Mouse (Mus musculus) stomach, embryonic 14.5 days (tissue): ENCODE data around the gene 4933427D14Rik. TPM values are rescaled to one million over a fixed set of nuclear protein-coding genes. Genes with fewer than 3 reads are reported as not detected.
A peak's percentile ranks its signal among the peaks of the same experiment; 100 is the strongest.

ENCODE experiments used
- ATAC-seq: fragments of 200-750 bp; cut with Nextera tagmentation; 2 replicates; pipeline ENCODE4 v1.8.0; 2017; ENCODE audit warnings: low read depth, moderate TSS enrichment; ENCODE audit not compliant: insufficient number of reproducible peaks, insufficient read depth, low FRiP score
- H3K27ac ChIP-seq: fragments of 300-500 bp; sonication (generic); 2 replicates; pipeline ENCODE4 v1.5.1; 2014; ENCODE audit warnings: mild to moderate bottlenecking, low read length, moderate library complexity, mixed read lengths
- H3K27me3 ChIP-seq: fragments of 300-500 bp; sonication (generic); 2 replicates; pipeline ENCODE4 v1.6.1; 2014; ENCODE audit warnings: low read length, control low read depth, mixed read lengths; ENCODE audit not compliant: control insufficient read depth, insufficient read depth
- H3K36me3 ChIP-seq: fragments of 300-500 bp; sonication (generic); 2 replicates; pipeline ENCODE4 v1.6.1; 2014; ENCODE audit warnings: mild to moderate bottlenecking, control low read depth, low read length, moderate library complexity, mixed read lengths; ENCODE audit not compliant: control insufficient read depth, insufficient read depth
- H3K4me1 ChIP-seq: fragments of 300-500 bp; sonication (generic); 2 replicates; pipeline ENCODE4 v1.6.1; 2014; ENCODE audit warnings: low read length, control low read depth, mixed read lengths; ENCODE audit not compliant: control insufficient read depth, insufficient read depth
- H3K4me2 ChIP-seq: fragments of 300-500 bp; sonication (generic); replicated peaks from 2 replicates; pipeline ENCODE4 v1.6.1; 2014; ENCODE audit warnings: low read depth, low read length, control low read depth
- H3K4me3 ChIP-seq: fragments of 300-500 bp; sonication (generic); 2 replicates; pipeline ENCODE4 v1.5.1; 2014; ENCODE audit warnings: low read depth, low read length, control low read depth
- H3K9ac ChIP-seq: fragments of 300-500 bp; sonication (generic); replicated peaks from 2 replicates; pipeline ENCODE4 v1.6.1; 2014; ENCODE audit warnings: low read depth, mild to moderate bottlenecking, control low read depth, low read length, moderate library complexity, mixed read lengths
- H3K9me3 ChIP-seq: fragments of 300-500 bp; sonication (generic); 2 replicates; pipeline ENCODE4 v1.6.1; 2016; ENCODE audit warnings: low read depth, low read length, control low read depth; ENCODE audit not compliant: control insufficient read depth
- WGBS: fragments of 180-500 bp; shearing (Covaris S2); extraction: QIAGEN DNeasy Blood & Tissue Kit; methylation state at CpG from one replicate; pipeline ENCODE4 v1.1.7; 2014; 5-methylcytosine and 5-hydroxymethylcytosine counted together
- polyA plus RNA-seq: library from polyadenylated mRNA; unstranded; fragments of >200 nt; fragmentation: Nextera tagmentation; extraction: Ambion mirVana; gene quantifications from 2 replicates; pipeline ENCODE4 v1.2.1, GENCODE M21; 2014

Gene 4933427D14Rik
- polyA plus RNA-seq, 1 experiment from 2014 or later: 13.5 TPM

DNA sequence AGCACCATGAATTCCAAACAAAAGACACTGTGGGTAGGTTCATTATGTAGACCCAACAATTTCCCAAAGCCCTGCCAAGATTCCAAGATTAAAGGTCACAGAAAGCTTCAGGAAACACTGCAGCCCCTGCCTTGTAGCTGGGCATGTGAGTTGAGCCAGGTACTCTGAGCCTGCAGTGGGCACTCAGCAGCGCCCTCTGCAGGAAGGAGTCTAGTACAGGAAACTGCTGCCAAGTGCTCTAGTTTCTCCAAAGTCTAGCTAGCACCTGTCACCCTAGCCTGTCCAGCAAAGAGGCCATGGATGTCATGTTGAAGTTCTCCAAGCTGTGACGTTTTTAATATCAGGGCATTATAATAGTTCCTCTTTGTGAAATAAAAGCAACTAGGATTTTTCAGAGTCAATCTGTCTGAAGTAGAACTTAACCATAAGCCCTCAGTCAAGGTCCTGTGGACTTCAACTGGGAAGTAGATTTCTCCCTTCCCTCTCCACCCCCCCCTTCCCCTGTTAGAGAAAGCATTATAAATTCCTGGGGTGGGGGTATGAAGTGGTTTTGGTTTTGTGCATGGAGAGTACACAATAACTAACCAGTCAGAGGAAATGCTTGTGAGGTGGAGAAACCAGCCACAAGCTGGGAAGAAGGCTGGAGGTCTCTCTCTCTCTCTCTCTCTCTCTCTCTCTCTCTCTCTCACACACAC, 61.9 kb downstream of the 4933427D14Rik start:
- Histone ChIP-seq H3K4me3 (no peak overlapping the region), H3K4me2 (no peak overlapping the region), H3K9ac (no peak overlapping the region), H3K36me3 (no peaks in the 10 kb centered on the region), H3K4me1 (no peaks in the 10 kb centered on the region), H3K9me3 (no peaks in the 10 kb centered on the region), H3K27ac (no peak overlapping the region), H3K27me3 (no peaks in the 10 kb centered on the region)
- ATAC-seq: no peak
- 15% methylated on average over 2 of the region's 2 CpGs for WGBS

DNA sequence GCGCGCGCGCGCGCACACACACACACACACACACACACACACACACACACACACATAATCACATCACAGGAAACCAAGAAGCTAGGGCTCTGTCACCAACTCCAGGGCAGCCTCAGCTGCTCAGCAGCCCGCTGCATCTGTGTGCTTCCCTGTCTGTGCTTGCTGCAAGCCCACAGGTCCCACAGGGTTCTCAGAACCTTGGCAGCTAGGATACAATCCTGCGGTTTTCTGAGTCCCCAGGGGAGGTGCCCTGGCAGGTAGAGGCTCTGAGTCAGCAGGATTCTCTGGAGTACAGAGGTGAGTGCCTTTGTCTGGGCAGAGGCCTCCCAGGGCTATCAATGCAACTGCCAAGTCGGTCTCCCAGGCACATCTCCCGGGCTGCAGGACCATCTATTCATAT, 64.4 kb downstream of the 4933427D14Rik start:
- no peak overlapping the region for H3K4me2 ChIP-seq
- H3K4me1 ChIP-seq: no peaks in the 10 kb centered on the region
- H3K27me3 ChIP-seq: no peaks in the 10 kb centered on the region
- H3K9ac ChIP-seq: no peak overlapping the region
- WGBS: 55% methylated on average over 10 of the region's 10 CpGs
- H3K9me3 ChIP-seq: no peaks in the 10 kb centered on the region
- H3K27ac ChIP-seq: no peak overlapping the region
- H3K36me3 ChIP-seq: no peaks in the 10 kb centered on the region
- no peak for ATAC-seq
- H3K4me3 ChIP-seq: no peak overlapping the region

DNA sequence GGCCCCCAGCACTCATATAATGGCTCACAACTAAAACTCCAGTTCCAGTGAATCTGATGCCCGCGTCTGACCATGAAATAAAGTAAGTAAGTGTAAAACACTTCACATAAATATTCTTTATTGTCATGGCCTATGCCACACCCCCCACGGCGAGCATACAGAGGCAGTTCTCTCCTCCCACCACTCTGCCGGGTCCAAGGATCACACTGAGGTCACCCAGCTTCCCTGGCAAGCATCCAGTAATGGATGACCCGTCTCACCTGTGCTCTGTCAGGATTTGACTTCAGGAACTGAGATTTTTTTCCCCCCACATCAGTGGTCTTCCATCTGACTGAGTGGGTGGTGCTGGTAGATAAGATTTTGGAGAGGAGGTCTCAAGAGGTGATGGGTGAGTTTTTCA, 67.1 kb downstream of the 4933427D14Rik start:
- 25% methylated on average over 6 of the region's 6 CpGs for WGBS
- Histone ChIP-seq H3K9me3 (no peaks in the 10 kb centered on the region), H3K27ac (no peak overlapping the region), H3K4me2 (no peak overlapping the region), H3K36me3 (no peaks in the 10 kb centered on the region), H3K27me3 (no peaks in the 10 kb centered on the region), H3K4me1 (peaks cover 2% of the 10 kb centered on the region; the same call in 1 of the 2 replicates), H3K9ac (no peak overlapping the region), H3K4me3 (no peak overlapping the region)
- ATAC-seq: no peak

DNA sequence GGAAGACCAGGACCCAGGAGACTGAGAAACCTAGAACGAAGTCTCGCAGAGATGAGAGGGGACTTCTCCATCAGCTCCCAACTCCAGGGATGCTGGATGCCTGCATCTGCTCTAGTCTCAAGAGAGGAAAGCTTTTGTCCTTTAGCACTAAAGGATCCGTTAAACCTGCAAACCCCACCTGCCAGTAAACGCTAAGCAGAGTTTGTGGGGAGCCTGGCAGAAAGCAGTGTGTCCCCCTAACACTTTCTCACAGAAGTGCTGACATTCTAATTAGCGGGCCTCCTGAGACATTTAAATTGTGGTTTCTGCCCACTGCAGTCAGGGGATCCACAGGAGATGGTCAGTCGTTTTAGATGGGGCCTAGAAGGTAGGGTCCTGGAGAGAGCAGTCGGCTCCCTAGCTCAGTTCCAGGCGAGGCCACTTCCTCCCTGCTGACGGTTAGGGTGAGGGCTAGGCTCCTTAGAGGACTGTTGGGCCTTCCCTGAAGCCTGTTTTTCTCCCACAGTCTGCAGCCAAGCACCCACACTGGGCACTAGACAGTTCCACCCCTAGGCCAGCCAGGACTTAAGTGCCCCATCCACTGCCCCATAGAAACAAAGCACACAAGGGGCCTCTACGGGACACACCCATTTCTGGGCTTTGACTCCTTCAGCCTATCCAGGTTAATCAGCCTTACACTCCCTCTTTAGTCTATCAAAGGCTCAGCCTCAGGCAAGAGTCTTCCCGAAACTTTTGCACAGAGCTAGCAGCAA, 70.9 kb downstream of the 4933427D14Rik start:
- Histone ChIP-seq H3K27ac (no peak overlapping the region), H3K9ac (no peak overlapping the region)
- 37% methylated on average over 11 of the region's 11 CpGs for WGBS

DNA sequence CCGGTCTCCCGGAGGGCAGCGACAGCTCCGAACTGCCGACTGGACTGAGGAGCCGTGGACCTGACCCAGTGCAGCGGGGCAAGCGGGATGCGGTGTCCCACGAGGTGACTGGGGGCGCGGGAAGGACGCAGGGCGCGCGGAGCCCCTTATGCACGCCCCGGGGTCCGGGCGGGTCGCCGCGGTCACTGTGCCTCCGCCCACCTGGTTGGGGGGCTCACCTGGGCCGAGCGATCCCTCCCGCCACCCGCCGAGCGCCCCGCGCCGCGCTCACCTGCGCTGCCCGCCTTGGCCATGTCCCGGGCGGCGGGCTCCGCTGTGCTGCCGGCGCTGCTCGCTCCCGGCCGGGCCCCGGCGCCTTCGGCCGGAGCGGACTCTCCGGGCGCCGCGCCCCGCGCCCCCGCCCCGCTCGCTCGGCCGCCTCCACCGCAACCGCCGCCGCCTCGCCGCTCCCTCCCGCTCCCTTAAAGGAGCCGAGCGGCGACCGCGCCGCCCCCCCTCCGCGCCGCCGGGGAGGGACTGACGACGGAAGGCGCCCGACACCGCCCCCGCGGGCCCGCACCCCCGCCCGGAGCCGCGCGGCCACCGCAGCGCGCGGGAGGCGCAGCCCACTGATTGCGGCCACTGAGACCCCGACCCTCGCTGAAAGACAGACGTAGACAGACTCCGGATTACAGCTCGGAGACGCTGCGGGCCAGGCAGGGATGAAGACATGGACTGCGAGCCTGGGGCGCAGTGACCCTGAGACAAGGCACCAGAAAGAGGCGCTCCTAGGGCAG, 71.7 kb downstream of the 4933427D14Rik start, which contains the start of gene Pitpnm3:
TSS of gene Pitpnm3 (minus strand) at position 396 of the 776 bp plus-strand sequence.
- H3K4me1 ChIP-seq: peaks cover 17% of the 10 kb centered on the region
- H3K36me3 ChIP-seq: no peaks in the 10 kb centered on the region
- WGBS: under 1% methylated on average over 57 of the region's 107 CpGs
- peak within 1 kb of the TSS; percentile 99 for H3K4me2 ChIP-seq
- H3K9me3 ChIP-seq: no peaks in the 10 kb centered on the region
- peak within 1 kb of the TSS; percentile 46; the same call in 1 of the 2 replicates for H3K9ac ChIP-seq
- ATAC-seq: no peak
- H3K4me3 ChIP-seq: peak within 1 kb of the TSS; percentile 46
- no peak within 1 kb of the TSS for H3K27ac ChIP-seq
- H3K27me3 ChIP-seq: peaks cover 14% of the 10 kb centered on the region; the same call in 1 of the 2 replicates

More for the DNA sequence above, 70.9 kb downstream of the 4933427D14Rik start:
- ATAC-seq: peak; percentile 34; the same call in 1 of the 2 replicates
- H3K27me3 ChIP-seq: peaks cover 14% of the 10 kb centered on the region; the same call in 1 of the 2 replicates
- H3K4me2 ChIP-seq: peak overlapping the region; percentile 99
- H3K36me3 ChIP-seq: no peaks in the 10 kb centered on the region
- H3K4me1 ChIP-seq: peaks cover 17% of the 10 kb centered on the region
- H3K4me3 ChIP-seq: peak overlapping the region; percentile 46; the same call in 1 of the 2 replicates
- no peaks in the 10 kb centered on the region for H3K9me3 ChIP-seq

DNA sequence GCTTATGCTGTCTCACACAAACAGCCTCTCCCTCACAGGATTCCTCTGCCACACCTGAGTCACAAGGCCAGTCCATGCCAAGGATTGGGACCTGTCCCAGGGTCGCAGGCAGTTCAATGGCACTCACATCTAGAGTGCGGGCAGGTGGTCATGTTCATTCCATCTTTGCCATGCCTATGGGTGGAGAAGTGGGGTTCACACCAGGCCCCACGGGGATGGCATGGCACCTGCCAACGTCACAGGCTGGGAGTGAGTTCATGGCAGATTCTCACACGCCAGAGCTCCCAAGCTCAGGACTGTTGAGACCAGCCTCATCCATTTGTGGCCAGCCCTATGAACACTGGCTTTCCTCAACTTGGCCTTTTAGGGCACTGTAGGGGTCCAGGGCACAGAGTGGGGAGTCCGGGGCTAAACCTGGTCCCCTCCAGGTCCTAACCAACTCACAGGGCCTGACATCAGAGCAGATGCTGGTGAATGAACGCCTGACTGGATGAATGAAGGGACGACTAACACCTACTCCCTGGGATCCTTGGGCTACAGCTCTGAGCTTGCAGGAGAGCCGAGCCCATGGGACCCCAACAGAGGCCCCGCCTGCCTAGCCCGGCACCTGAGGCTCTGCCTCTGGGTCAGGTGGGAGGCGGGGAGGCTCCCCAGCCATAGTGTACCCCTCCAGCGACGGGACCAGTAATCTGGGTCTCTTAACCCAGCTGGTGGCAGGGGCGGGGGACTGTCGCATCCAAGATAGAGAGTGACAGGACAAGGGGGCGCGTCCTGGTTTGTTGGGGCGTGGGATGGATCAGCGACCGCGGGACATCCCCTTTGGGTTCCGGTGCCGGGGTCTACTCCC, 72.5 kb downstream of the 4933427D14Rik start:
- H3K4me1 ChIP-seq: peaks cover 21% of the 10 kb centered on the region
- H3K9ac ChIP-seq: peak overlapping the region; percentile 46; the same call in 1 of the 2 replicates
- H3K27ac ChIP-seq: no peak overlapping the region
- no peaks in the 10 kb centered on the region for H3K9me3 ChIP-seq
- peak overlapping the region; percentile 99 for H3K4me2 ChIP-seq
- H3K27me3 ChIP-seq: peaks cover 14% of the 10 kb centered on the region; the same call in 1 of the 2 replicates
- H3K4me3 ChIP-seq: peak overlapping the region; percentile 46
- no peak for ATAC-seq
- 17% methylated on average over 24 of the region's 24 CpGs for WGBS
- H3K36me3 ChIP-seq: no peaks in the 10 kb centered on the region

DNA sequence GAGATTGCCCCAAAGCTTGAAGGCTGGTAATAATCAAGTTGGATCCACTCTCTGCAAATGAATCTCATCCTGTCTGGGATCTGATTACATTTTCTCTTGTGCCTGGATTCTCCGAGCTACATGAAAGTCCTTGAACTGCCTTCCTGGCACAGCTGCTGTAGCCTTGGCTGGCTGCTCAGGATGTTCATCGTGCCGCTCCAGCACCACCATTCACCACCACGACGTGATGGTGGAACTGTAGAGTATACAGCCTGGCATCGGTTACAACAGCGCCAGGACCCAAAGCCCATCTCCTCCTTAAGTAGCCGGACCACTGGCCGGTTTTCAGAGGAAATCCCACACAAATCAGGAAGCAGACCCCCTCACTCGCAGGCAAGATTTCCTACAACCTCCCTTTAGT, 74.2 kb downstream of the 4933427D14Rik start:
- Histone ChIP-seq H3K4me3 (no peak overlapping the region), H3K27ac (no peak overlapping the region), H3K9ac (no peak overlapping the region), H3K4me2 (no peak overlapping the region), H3K27me3 (peaks cover 14% of the 10 kb centered on the region; the same call in 1 of the 2 replicates), H3K4me1 (peaks cover 23% of the 10 kb centered on the region), H3K9me3 (no peaks in the 10 kb centered on the region), H3K36me3 (no peaks in the 10 kb centered on the region)
- no peak for ATAC-seq
- 74% methylated on average over 10 of the region's 10 CpGs for WGBS
